Mouse (Mus musculus): ENCODE measurements at regions not wholly inside any gene's neighbourhood (a gene's known extent, or its start where the extent isn't known, plus 50 kb on each side); places are given as distances from the start of the nearest gene placed in this dataset.

GRCm38 (mm10) chr6:50720346-50720745 is 66.1 kb upstream of the Npvf start:
- TF ChIP-seq MAFK (IDR thresholded peaks at IDR 0.05; ENCODE audit: insufficient replicate concordance, low read length), result no peak
- TF ChIP-seq USF2 (conservative IDR thresholded peaks at IDR 0.05; ENCODE audit: low read depth, low read length), result no peak
- no peak for TF ChIP-seq TCF12 (IDR thresholded peaks at IDR 0.05; ENCODE audit: low read depth, low read length)
- TF ChIP-seq USF1 (IDR thresholded peaks at IDR 0.05; ENCODE audit: low read depth, low read length), result no peak
- no peak for TF ChIP-seq CTCF (conservative IDR thresholded peaks at IDR 0.05 in 1 of 2, IDR thresholded peaks at IDR 0.05 in 1 of 2; ENCODE audit: low read depth in 2 of 2, low read length in 2 of 2)
- TF ChIP-seq ZNF384 (IDR thresholded peaks at IDR 0.05; ENCODE audit: low read depth, low read length), result no peak
- no peak for TF ChIP-seq BHLHE40 (IDR thresholded peaks at IDR 0.05; ENCODE audit: low read depth, low read length)
- TF ChIP-seq HCFC1 (IDR thresholded peaks at IDR 0.05; ENCODE audit: low read depth, low read length), result no peak
- TF ChIP-seq POLR2A (IDR thresholded peaks at IDR 0.05; ENCODE audit: low read depth, low read length), result no peak
- no peak for TF ChIP-seq RAD21 (IDR thresholded peaks at IDR 0.05; ENCODE audit: low read depth, low read length)
- TF ChIP-seq RCOR1 (conservative IDR thresholded peaks at IDR 0.05; ENCODE audit: low read depth, low read length), result no peak
- no peak for TF ChIP-seq EP300 (IDR thresholded peaks at IDR 0.05; ENCODE audit: low read length)
- no peak for TF ChIP-seq ZKSCAN1 (IDR thresholded peaks at IDR 0.05; ENCODE audit: borderline replicate concordance, low read depth, low read length)
